Mouse (Mus musculus) limb, embryonic 11.5 days (tissue): ENCODE data around the gene Il17f. TPM values are rescaled to one million over a fixed set of nuclear protein-coding genes. Genes with fewer than 3 reads are reported as not detected.
"Not testable (repeated sequence)": the region's sequence is repeated elsewhere in the genome, so short reads cannot be mapped to it uniquely, and the experiment has no call there.

Experiments
- ATAC-seq: fragments of 200-750 bp; cut with Nextera tagmentation; 2 replicates; pipeline ENCODE4 v1.8.0; 2017; ENCODE audit warnings: low read depth; ENCODE audit not compliant: insufficient number of reproducible peaks, low FRiP score, low TSS enrichment
- DNase-seq: peaks from one replicate; pipeline ENCODE4 v3.0.0-alpha.2; 2015; ENCODE audit warnings: low spot score
- H3K27ac ChIP-seq: fragments of 300-500 bp; sonication (generic); replicated peaks from 2 replicates; pipeline ENCODE4 v1.5.1; 2014; ENCODE audit warnings: low read depth, mild to moderate bottlenecking, low read length
- H3K27me3 ChIP-seq: fragments of 300-500 bp; sonication (generic); 2 replicates; pipeline ENCODE4 v1.6.1; 2014; ENCODE audit warnings: mild to moderate bottlenecking, low read length, mixed read lengths; ENCODE audit not compliant: control insufficient read depth, insufficient read depth
- H3K36me3 ChIP-seq: fragments of 300-500 bp; sonication (generic); 2 replicates; pipeline ENCODE4 v1.6.1; 2014; ENCODE audit warnings: mild to moderate bottlenecking, low read length, moderate library complexity, mixed read lengths; ENCODE audit not compliant: control insufficient read depth, insufficient read depth
- H3K4me1 ChIP-seq: fragments of 300-500 bp; sonication (generic); 2 replicates; pipeline ENCODE4 v1.6.1; 2014; ENCODE audit warnings: low read length, mixed read lengths; ENCODE audit not compliant: control insufficient read depth, insufficient read depth
- H3K4me2 ChIP-seq: fragments of 300-500 bp; sonication (generic); 2 replicates; pipeline ENCODE4 v1.6.1; 2014; ENCODE audit warnings: low read depth, mild to moderate bottlenecking, moderate library complexity; ENCODE audit not compliant: severe bottlenecking
- H3K4me3 ChIP-seq: fragments of 300-500 bp; sonication (generic); 2 replicates; pipeline ENCODE4 v1.5.1; 2014; ENCODE audit warnings: low read depth, low read length
- H3K9ac ChIP-seq: fragments of 300-500 bp; sonication (generic); 2 replicates; pipeline ENCODE4 v1.6.1; 2014; ENCODE audit warnings: mild to moderate bottlenecking, low read length
- H3K9me3 ChIP-seq: fragments of 300-500 bp; sonication (generic); 2 replicates; pipeline ENCODE4 v1.6.1; 2016; ENCODE audit warnings: low read length; ENCODE audit not compliant: control insufficient read depth
- WGBS: fragments of 180-500 bp; shearing (Covaris S2); extraction: QIAGEN DNeasy Blood & Tissue Kit; methylation state at CpG from one replicate; pipeline ENCODE4 v1.1.7; 2014; 5-methylcytosine and 5-hydroxymethylcytosine counted together
- polyA plus RNA-seq: library from polyadenylated mRNA; unstranded; fragments of >200 nt; fragmentation: Nextera tagmentation; extraction: Ambion mirVana; gene quantifications from 2 replicates; pipeline ENCODE4 v1.2.1, GENCODE M21; 2014

The Il17f gene
- polyA plus RNA-seq, 1 experiment from 2014 or later, result not detected

DNA sequence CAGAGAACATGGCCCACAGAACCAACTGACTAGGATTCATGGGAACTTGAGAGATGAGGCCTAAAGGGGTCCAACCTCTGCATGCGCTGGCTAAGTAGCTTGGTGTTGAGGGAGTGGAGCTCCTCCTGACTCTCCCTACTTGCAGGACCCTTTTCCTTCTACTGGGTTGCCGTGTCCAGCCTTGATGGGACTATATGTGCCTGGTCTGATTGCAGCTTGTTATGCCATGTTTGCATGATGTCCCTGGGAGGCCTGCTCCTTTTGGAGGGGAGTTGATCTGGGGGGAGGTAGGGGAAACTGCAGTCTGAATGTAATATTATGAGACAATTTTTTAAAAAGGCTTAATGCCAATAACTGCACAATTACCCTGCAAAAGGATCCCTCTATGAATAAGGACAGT, 10.9 kb upstream of the Il17f start:
- H3K4me1 ChIP-seq, result no peaks in the 10 kb centered on the region
- no peak overlapping the region for H3K27ac ChIP-seq
- ATAC-seq, result no peak
- no peak for DNase-seq
- H3K27me3 ChIP-seq, result no peaks in the 10 kb centered on the region
- H3K4me3 ChIP-seq, result no peak overlapping the region
- 98% methylated on average over 2 of the region's 2 CpGs for WGBS
- H3K4me2 ChIP-seq, result no peak overlapping the region
- no peaks in the 10 kb centered on the region for H3K9me3 ChIP-seq
- peaks cover 28% of the 10 kb centered on the region for H3K36me3 ChIP-seq
- H3K9ac ChIP-seq, result no peak overlapping the region

DNA sequence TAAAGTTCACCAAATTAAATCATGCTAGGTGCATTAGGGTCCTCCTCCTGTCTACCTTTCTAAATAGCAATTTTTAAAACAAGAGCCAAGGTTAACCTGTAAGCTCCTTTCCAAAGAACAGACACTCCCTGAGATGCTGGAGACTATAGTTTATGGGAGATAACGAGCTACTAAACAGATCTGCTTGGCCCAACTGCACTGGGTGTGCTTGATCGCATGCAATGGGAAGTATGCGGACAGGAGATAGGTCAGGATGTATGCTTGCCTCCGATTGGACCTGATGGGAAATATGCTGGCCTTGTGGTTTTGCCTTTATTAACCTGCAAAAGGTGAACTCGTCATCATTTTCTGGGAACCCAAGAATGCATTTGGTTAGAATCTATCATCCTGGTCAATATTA, 4.8 kb upstream of the Il17f start:
- no peak overlapping the region for H3K9ac ChIP-seq
- H3K27ac ChIP-seq, result no peak overlapping the region
- WGBS, result 88% methylated on average over 5 of the region's 5 CpGs
- ATAC-seq (no peak), DNase-seq (no peak)
- H3K4me3 ChIP-seq, result no peak overlapping the region
- H3K4me2 ChIP-seq, result no peak overlapping the region
- no peaks in the 10 kb centered on the region; the same call in 1 of the 2 replicates for H3K36me3 ChIP-seq
- no peaks in the 10 kb centered on the region for H3K27me3 ChIP-seq
- H3K9me3 ChIP-seq, result no peaks in the 10 kb centered on the region
- no peaks in the 10 kb centered on the region for H3K4me1 ChIP-seq

DNA sequence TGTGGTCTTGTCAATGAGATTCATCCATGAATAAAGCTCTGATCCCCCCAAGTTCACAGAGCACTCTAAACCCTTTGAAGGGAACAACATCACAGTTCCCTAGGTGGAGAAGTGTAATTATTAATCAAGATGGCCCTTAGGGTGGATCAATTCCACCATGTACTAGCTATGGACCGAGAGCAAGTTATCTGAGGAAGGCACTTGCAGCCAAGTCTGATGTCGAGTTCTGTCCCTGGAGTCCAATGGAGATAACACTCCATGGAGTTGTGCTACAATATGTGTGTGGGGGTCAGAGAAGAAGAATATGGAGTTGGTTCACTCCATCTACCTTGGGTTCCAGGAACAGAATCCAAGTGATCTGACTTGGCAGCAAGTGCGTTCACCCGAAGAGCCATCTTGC, 4.3 kb upstream of the Il17f start:
- Histone ChIP-seq H3K4me3 (no peak overlapping the region), H3K4me2 (no peak overlapping the region), H3K9me3 (no peaks in the 10 kb centered on the region), H3K27me3 (no peaks in the 10 kb centered on the region), H3K4me1 (no peaks in the 10 kb centered on the region), H3K27ac (no peak overlapping the region), H3K36me3 (no peaks in the 10 kb centered on the region; the same call in 1 of the 2 replicates), H3K9ac (no peak overlapping the region)
- DNase-seq, result no peak
- no peak for ATAC-seq
- WGBS, result 94% methylated on average over 4 of the region's 4 CpGs

DNA sequence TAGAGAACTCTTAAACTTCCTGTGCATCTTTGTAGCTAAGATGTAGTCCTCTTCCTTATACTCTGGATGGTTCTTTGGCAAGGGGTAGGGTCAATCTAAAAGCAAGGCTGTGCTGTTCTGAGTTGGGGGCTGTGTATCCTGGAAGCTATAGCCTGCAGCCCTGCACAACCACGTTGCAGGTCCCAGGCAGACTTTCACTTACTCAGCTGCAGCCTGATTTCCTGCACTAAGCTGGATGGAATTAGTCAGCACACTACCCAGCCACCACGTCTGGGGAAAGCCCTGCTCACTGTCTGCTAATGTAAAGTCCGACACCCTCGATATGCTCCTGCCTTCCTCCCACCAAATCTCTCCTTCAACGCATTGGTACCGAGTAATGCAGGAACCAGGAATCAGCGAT, 997 bp upstream of the Il17f start:
- H3K4me1 ChIP-seq, result no peaks in the 10 kb centered on the region
- WGBS, result 68% methylated on average over 7 of the region's 7 CpGs
- no peak overlapping the region for H3K4me3 ChIP-seq
- no peak overlapping the region for H3K27ac ChIP-seq
- DNase-seq (no peak), ATAC-seq (no peak)
- H3K36me3 ChIP-seq, result no peaks in the 10 kb centered on the region
- H3K9me3 ChIP-seq, result no peaks in the 10 kb centered on the region
- no peak overlapping the region for H3K4me2 ChIP-seq
- no peak overlapping the region for H3K9ac ChIP-seq
- no peaks in the 10 kb centered on the region for H3K27me3 ChIP-seq

GRCm38 (mm10) chr1:20788419-20788818, 2.0 kb downstream of the Il17f start:
- no peak overlapping the region for H3K4me3 ChIP-seq
- DNase-seq (no peak), ATAC-seq (no peak)
- H3K27ac ChIP-seq, result no peak overlapping the region
- H3K4me1 ChIP-seq, result no peaks in the 10 kb centered on the region
- H3K9ac ChIP-seq, result no peak overlapping the region
- H3K27me3 ChIP-seq, result no peaks in the 10 kb centered on the region
- no peaks in the 10 kb centered on the region for H3K36me3 ChIP-seq
- H3K4me2 ChIP-seq, result no peak overlapping the region
- H3K9me3 ChIP-seq, result no peaks in the 10 kb centered on the region
- 45% methylated on average over 10 of the region's 10 CpGs for WGBS

DNA sequence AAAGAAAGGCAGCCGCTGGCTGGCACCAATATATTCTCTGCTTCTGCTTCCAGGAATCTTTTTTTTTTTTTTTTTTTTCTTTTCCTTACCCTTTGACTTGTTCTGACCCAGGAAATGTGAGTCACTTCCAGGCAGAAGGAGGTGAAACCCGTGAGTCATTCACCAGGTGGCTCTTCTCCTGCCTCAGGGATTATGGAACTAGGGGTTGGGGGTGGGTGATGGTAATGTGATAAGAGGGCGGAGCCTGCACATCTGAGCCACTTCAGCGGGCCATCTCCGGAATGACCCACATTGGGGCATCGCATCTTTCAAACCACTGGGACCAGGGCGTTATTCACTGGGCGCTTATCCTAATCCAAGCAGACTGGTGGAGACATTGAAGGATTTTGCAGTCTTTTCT, 3.4 kb downstream of the Il17f start:
- Histone ChIP-seq H3K36me3 (no peaks in the 10 kb centered on the region), H3K4me3 (no peak overlapping the region), H3K9me3 (no peaks in the 10 kb centered on the region), H3K27ac (no peak overlapping the region), H3K9ac (no peak overlapping the region), H3K4me2 (no peak overlapping the region), H3K27me3 (no peaks in the 10 kb centered on the region), H3K4me1 (no peaks in the 10 kb centered on the region)
- 43% methylated on average over 8 of the region's 8 CpGs for WGBS
- DNase-seq (no peak), ATAC-seq (peak; percentile 39; the same call in 1 of the 2 replicates)

GRCm38 (mm10) chr1:20778366-20778765, 12.1 kb downstream of the Il17f start:
- Histone ChIP-seq H3K4me1 (no peaks in the 10 kb centered on the region), H3K27me3 (no peaks in the 10 kb centered on the region), H3K4me2 (no peak overlapping the region), H3K9me3 (no peaks in the 10 kb centered on the region), H3K4me3 (no peak overlapping the region), H3K27ac (no peak overlapping the region), H3K9ac (no peak overlapping the region), H3K36me3 (no peaks in the 10 kb centered on the region)
- WGBS, result 67% methylated on average over 2 of the region's 2 CpGs
- DNase-seq, result no peak
- no peak for ATAC-seq

GRCm38 (mm10) chr1:20774026-20774730, 16.2 kb downstream of the Il17f start:
- H3K9me3 ChIP-seq, H3K27ac ChIP-seq, H3K27me3 ChIP-seq, ATAC-seq, H3K4me3 ChIP-seq, DNase-seq, H3K9ac ChIP-seq, H3K4me2 ChIP-seq, H3K36me3 ChIP-seq, H3K4me1 ChIP-seq: not testable (repeated sequence)
- WGBS, result 90% methylated on average over 4 of the region's 4 CpGs

GRCm38 (mm10) chr1:20766526-20766925, 23.9 kb downstream of the Il17f start:
- ATAC-seq (no peak), DNase-seq (no peak)
- Histone ChIP-seq H3K27ac (no peak overlapping the region), H3K4me3 (no peak overlapping the region), H3K9ac (no peak overlapping the region), H3K4me2 (no peak overlapping the region), H3K4me1 (no peaks in the 10 kb centered on the region), H3K27me3 (no peaks in the 10 kb centered on the region), H3K36me3 (no peaks in the 10 kb centered on the region), H3K9me3 (no peaks in the 10 kb centered on the region)
- WGBS, result 79% methylated on average over 6 of the region's 6 CpGs
